Mouse (Mus musculus) thymus, adult 2 months (tissue): Measurements from ENCODE around the gene Zfyve28. TPM values are rescaled to one million over a fixed set of nuclear protein-coding genes. Genes with fewer than 3 reads are reported as not detected.

Experiments
- DNase-seq: peaks from one replicate; pipeline ENCODE4 v3.0.0; 2021
- H3K27ac ChIP-seq: fragments of 200-500 bp; 2 replicates; pipeline ENCODE4 v1.5.1; 2012; ENCODE audit warnings: low read length, control low read depth; ENCODE audit not compliant: control insufficient read depth, insufficient read depth
- H3K27me3 ChIP-seq: fragments of 200-500 bp; 2 replicates; pipeline ENCODE4 v1.6.1; 2012; ENCODE audit warnings: mild to moderate bottlenecking, low read length, moderate library complexity, mixed read lengths; ENCODE audit not compliant: control insufficient read depth, insufficient read depth
- H3K36me3 ChIP-seq: fragments of 200-500 bp; 2 replicates; pipeline ENCODE4 v1.6.1; 2012; ENCODE audit warnings: mild to moderate bottlenecking, low read length, moderate library complexity; ENCODE audit not compliant: control insufficient read depth, insufficient read depth
- H3K4me1 ChIP-seq: fragments of 200-500 bp; replicated peaks from 2 replicates; pipeline ENCODE4 v1.6.1; 2012; ENCODE audit warnings: low read length; ENCODE audit not compliant: control insufficient read depth, insufficient read depth
- H3K4me3 ChIP-seq: fragments of 200-500 bp; 2 replicates; pipeline ENCODE4 v1.5.1; 2012; ENCODE audit warnings: mild to moderate bottlenecking, low read length, control low read depth, moderate library complexity; ENCODE audit not compliant: control insufficient read depth, insufficient read depth
- CTCF ChIP-seq: fragments of 200-500 bp; IDR thresholded peaks from 2 replicates; pipeline ENCODE4 v1.5.1; 2012; ENCODE audit warnings: mild to moderate bottlenecking, control low read depth, low read length, moderate library complexity, borderline replicate concordance; ENCODE audit not compliant: control insufficient read depth, poor library complexity, insufficient read depth; ENCODE audit errors: extremely low read depth
- POLR2A ChIP-seq: fragments of 200-500 bp; IDR thresholded peaks from 2 replicates; pipeline ENCODE4 v1.6.1; 2012; ENCODE audit warnings: mild to moderate bottlenecking, low read length, control low read depth, moderate library complexity; ENCODE audit not compliant: control insufficient read depth, poor library complexity, insufficient read depth; ENCODE audit errors: extremely low read depth
- WGBS: fragments of 180-500 bp; shearing (Covaris S2); methylation state at CpG from one replicate; pipeline ENCODE4 v1.1.7; 2018; 5-methylcytosine and 5-hydroxymethylcytosine counted together
- polyA plus RNA-seq: library from polyadenylated mRNA; depleted of rRNA; stranded (reverse); fragments of >200 nt; gene quantifications from 2 replicates; pipeline ENCODE4 v1.2.3, GENCODE M21; 2012

Gene Zfyve28
- polyA plus RNA-seq, 1 experiment: 39.1 TPM

GRCm38 (mm10) chr5:34271743-34272142 is 16.5 kb downstream of the Zfyve28 start:
- Histone ChIP-seq H3K4me1 (no peaks in the 10 kb centered on the region), H3K27ac (no peak overlapping the region), H3K4me3 (no peak overlapping the region), H3K27me3 (no peaks in the 10 kb centered on the region), H3K36me3 (no peaks in the 10 kb centered on the region)
- DNase-seq: peak; percentile 66
- WGBS: 36% methylated on average over 4 of the region's 4 CpGs
- TF ChIP-seq POLR2A: no peak
- TF ChIP-seq CTCF: peak; percentile 61; the same call in 1 of the 2 replicates

- no peaks in the 10 kb centered on the region for H3K4me1 ChIP-seq
- no peaks in the 10 kb centered on the region for H3K36me3 ChIP-seq
- TF ChIP-seq CTCF (no peak), POLR2A (no peak)
- DNase-seq: no peak
- no peak overlapping the region for H3K27ac ChIP-seq
- no peak overlapping the region for H3K4me3 ChIP-seq
- H3K27me3 ChIP-seq: no peaks in the 10 kb centered on the region
- 71% methylated on average over 12 of the region's 12 CpGs for WGBS
These were observed 18.3 kb downstream of the Zfyve28 start for GRCm38 (mm10) chr5:34269921-34270465.

- 92% methylated on average over 16 of the region's 16 CpGs for WGBS
- DNase-seq: no peak
- Histone ChIP-seq H3K4me3 (no peak overlapping the region), H3K27ac (no peak overlapping the region), H3K36me3 (no peaks in the 10 kb centered on the region), H3K27me3 (no peaks in the 10 kb centered on the region), H3K4me1 (no peaks in the 10 kb centered on the region)
- no peak for TF ChIP-seq CTCF
- no peak for TF ChIP-seq POLR2A
These were observed 18.9 kb downstream of the Zfyve28 start for GRCm38 (mm10) chr5:34269197-34269920.

GRCm38 (mm10) chr5:34266065-34266464 is 22.2 kb downstream of the Zfyve28 start:
- Histone ChIP-seq H3K36me3 (no peaks in the 10 kb centered on the region), H3K4me3 (no peak overlapping the region), H3K4me1 (no peaks in the 10 kb centered on the region), H3K27ac (no peak overlapping the region), H3K27me3 (no peaks in the 10 kb centered on the region)
- TF ChIP-seq CTCF: no peak
- no peak for TF ChIP-seq POLR2A
- DNase-seq: no peak
- WGBS: 62% methylated on average over 4 of the region's 4 CpGs

DNA sequence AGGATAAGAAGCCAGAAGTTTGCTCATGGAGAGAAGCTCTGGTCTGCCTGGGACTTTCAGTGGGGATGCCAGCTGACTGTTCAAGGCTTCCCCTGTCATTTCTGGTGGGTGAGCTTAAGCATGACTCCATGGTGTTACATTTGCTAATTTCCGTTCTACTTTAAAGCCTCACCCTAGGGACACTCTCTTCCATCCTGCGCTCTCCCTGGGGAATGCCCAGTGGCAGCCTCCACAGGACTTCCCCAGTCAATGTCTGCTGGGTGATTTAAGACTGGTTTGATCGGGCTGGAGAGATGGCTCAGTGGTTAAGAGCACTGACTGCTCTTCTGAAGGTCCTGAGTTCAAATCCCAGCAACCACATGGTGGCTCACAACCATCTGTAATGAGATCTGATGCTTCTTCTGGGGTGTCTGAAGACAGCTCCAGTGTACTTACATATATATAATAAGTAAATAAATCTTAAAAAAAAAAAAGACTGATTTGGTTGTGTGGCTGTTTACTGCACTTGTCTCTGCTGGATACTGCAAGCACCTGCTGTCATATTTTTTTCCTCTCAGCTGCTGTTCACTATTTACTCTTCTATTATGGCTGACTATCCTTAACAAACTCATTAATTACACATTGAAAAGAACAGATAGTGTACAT is 29.0 kb downstream of the Zfyve28 start:
- 81% methylated on average over 3 of the region's 3 CpGs for WGBS
- H3K4me1 ChIP-seq: peaks cover 3% of the 10 kb centered on the region
- no peaks in the 10 kb centered on the region for H3K36me3 ChIP-seq
- H3K27me3 ChIP-seq: no peaks in the 10 kb centered on the region
- H3K4me3 ChIP-seq: no peak overlapping the region
- TF ChIP-seq POLR2A (no peak), CTCF (no peak)
- H3K27ac ChIP-seq: no peak overlapping the region
- no peak for DNase-seq

DNA sequence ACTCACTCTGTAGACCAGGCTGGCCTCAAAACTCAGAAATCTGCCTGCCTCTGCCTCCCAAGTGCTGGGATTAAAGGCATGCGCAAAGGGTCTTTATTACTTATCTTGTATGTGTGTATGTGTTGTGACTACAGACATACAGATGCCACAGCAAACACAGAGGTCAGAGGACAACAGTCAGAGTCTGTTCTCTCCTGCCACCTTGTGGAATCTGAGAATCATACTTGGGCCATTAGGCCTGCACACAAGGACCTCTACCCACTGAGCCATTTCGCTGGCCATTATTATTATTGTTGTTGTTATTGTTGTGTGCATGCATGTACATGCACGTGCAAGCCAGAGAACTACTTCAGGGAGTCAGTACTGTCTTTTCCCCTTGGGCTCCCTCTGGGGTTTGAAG is 33.1 kb downstream of the Zfyve28 start:
- no peak for TF ChIP-seq CTCF
- TF ChIP-seq POLR2A: no peak
- no peaks in the 10 kb centered on the region for H3K27me3 ChIP-seq
- no peak overlapping the region for H3K27ac ChIP-seq
- WGBS: 86% methylated on average over 3 of the region's 3 CpGs
- peak; percentile 45 for DNase-seq
- H3K4me1 ChIP-seq: peaks cover 31% of the 10 kb centered on the region
- H3K36me3 ChIP-seq: no peaks in the 10 kb centered on the region
- H3K4me3 ChIP-seq: no peak overlapping the region

DNA sequence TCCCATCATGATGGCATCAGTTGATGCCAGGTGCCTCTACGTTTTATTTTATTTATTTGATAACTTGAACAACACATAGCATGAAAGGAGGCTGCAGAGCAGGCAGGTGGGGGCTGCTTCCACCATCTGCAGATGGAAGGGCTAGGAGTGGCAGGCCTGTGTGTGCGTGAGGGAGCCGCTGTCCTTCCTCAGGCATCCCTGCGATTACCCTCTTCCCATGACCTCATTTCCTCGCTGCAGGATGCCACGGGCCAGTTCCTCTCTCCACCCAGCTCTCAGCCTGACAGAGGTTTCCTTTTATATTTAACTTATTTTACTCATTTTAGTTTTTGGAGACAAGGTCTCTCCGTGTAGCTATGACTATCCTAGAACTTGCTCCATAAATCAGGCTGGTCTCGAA is 33.9 kb downstream of the Zfyve28 start:
- TF ChIP-seq CTCF (no peak), POLR2A (no peak)
- WGBS: 38% methylated on average over 8 of the region's 8 CpGs
- peak overlapping the region; percentile 76 for H3K27ac ChIP-seq
- no peaks in the 10 kb centered on the region for H3K27me3 ChIP-seq
- DNase-seq: no peak
- no peak overlapping the region for H3K4me3 ChIP-seq
- no peaks in the 10 kb centered on the region for H3K36me3 ChIP-seq
- peaks cover 40% of the 10 kb centered on the region for H3K4me1 ChIP-seq
